Mouse (Mus musculus): ENCODE results near the gene 2810408A11Rik.
A peak's percentile ranks its signal among the peaks of the same experiment; 100 is the strongest.

Gene 2810408A11Rik

DNA sequence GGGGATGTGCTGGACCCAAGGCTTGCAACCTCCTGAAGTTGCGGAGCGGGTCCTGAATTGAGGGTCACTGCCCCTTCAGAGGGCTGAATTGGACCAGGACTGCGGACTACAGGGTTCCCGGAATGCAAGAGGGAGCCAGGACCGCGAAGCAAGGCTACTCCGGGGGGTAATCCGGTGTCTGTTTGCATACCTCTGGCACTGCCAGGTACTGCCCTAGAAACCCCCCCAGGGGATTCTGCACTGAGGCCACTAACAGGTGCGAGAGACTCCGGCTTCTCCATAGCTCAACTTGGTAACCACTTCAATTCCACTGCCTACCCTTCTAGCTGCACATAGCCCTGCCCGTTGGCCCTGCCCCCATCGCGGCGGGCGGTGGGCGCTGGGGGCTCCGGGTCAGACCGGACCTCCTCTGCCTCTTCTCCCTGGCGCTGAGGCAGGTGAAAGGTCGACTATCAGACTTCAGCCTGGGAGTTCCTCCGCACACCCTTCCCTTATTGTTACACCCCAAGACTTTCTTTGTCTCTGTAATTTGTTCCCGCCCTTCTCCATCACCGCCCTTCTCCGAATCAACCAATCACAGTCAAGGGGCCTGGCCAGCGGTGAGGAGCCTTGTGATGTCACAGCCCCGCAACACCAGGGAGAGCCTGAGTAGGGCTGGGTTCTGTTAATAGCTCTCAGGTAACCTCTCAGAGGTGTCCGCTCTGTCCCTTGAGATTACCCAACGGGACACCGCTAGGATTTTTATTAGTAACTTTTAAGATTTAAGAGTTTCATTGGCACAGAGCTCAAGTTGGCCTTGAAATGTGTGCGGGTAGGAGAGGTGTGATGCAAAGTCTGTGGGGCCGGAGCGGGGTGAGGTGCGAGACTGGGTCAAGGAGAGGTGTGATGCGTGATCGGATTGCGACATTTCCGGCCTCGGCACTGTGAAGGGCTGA, at the start of gene 2810408A11Rik, which contains the start of gene Neurl4:
Gene 2810408A11Rik (minus strand): TSS at position 517 of the 935 bp plus-strand sequence.
Gene Neurl4 (plus strand): TSS at position 602 of the 935 bp plus-strand sequence.
- peak; percentile 90 for DNase-seq (ENCODE audit: low read depth, low spot score)

DNA sequence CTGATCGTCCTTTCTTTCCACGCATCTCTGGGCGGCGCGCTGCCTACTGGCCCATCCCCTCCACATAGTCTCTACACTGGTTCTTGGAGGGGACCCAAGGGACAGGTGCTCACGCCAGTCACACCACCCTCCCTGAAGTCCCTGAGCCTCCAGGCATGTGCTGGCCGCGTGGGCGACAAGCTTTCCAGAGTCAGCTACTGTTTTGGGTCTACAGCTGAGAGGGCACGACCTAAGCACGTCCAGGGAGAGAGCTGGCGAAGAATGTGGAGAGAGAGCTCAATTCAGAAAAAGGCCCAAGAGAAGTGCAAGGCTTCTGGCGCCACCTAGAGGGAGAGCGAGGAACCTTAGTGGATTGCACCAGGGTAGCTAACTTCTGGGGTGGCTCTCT, 48.0 kb upstream of the 2810408A11Rik start:
- no peak for DNase-seq (ENCODE audit: low read depth, low spot score)

- no peak for DNase-seq (ENCODE audit: low read depth, low spot score)
Measured at GRCm38 (mm10) chr11:69948066-69948762, 47.4 kb upstream of the 2810408A11Rik start, which contains the start of gene Slc2a4. Slc2a4 (minus strand) TSS chr11:69948188.

DNA sequence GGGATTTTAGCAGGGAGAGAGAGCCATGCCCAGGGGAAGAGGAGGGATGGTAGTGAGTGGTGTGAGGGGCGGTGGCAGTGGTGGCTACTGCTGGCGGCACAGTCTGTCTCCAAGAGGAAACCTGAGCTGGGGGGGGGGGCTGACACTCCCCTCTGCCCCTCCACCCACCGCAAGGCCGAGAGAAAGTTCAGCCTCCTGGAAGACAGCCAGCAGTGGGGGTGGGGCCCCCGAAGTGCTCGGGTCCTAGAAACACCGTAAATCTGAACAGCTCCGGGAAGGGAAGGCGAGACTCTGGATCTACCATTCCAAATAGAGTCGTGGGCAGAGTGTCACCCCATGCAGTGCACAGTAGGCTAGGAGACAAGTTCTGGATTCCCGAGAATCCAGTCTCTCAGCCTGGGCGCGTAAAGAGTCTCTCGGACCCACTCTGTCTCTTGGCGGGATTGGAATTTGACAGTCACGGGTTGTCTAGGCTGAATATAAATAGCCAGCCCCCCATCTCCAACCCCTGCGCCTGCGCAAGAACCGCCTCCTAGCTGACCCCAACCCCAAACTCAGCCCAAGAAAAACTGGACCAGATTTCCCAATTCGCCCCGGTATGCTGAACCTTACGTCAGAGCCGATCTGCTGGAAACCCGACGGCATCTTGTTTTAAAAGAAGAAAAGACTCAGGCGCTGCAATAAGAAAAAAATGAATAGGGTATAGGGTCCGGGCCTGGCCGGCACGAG, 46.7 kb upstream of the 2810408A11Rik start:
- no peak for DNase-seq (ENCODE audit: low read depth, low spot score)

DNA sequence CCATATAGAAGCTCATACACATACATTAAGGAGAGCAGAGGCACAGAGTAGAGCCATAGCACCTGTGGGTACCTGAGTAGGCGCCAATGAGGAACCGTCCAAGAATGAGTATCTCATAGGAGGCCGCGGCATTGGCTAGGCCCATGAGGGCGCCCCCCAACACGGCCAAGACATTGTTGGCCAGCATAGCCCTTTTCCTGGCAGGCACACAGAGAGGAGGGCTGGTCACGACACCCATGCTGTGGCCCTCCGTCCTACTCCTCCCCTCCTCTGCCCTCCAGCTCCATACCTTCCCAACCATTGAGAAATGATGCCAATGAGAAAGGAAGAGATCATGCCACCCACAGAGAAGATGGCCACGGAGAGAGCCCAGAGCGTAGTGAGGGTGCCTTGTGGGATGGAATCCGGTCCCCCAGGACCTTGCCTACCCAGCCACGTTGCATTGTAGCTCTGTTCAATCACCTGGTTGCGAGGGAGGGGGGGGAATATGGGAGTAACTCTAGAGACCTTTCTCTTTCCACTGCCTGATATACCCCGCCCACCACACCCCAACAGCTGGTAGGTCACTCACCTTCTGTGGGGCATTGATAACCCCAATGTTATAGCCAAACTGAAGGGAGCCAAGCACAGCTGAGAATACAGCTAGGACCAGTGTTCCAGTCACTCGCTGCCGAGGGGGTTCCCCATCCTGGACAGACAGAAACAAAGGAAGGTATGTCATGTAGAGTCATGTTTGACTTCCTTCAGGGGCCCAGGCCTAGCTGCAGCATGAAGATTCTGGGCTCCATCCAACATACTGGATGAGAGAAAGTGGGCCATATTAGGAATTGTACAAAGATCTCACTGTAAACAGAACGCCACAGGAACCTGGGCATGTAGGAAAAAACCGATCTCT, 45.5 kb upstream of the 2810408A11Rik start:
- DNase-seq (ENCODE audit: low read depth, low spot score) = no peak

- DNase-seq (ENCODE audit: low read depth, low spot score) = no peak
Measured at GRCm38 (mm10) chr11:69945216-69945615, 44.4 kb upstream of the 2810408A11Rik start.

- no peak for DNase-seq (ENCODE audit: low read depth, low spot score)
Measured at GRCm38 (mm10) chr11:69940962-69941361, 40.2 kb upstream of the 2810408A11Rik start.

DNA sequence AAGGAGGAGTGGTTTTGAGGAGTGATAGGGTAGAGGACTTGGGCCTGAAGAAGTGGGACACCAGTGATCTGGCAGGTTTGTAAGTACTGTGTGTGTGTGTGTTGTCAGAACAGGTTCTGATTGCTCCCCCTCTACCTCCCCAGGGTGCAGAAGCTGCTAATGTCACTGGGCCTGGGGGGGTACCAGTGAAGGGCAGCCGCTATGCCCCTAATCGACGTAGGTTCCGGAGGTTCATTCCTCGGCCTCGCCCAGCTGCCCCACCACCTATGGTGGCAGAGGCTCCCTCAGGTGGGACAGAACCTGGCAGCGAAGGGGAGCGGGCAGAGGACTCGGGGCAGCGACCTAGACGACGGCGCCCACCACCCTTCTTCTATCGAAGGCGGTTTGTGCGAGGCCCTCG, 38.9 kb upstream of the 2810408A11Rik start:
- DNase-seq (ENCODE audit: low read depth, low spot score) = no peak

GRCm38 (mm10) chr11:69939181-69939580, 38.4 kb upstream of the 2810408A11Rik start:
- DNase-seq (ENCODE audit: low read depth, low spot score) = no peak

GRCm38 (mm10) chr11:69938401-69938979, 37.7 kb upstream of the 2810408A11Rik start:
- no peak for DNase-seq (ENCODE audit: low read depth, low spot score)

- DNase-seq (ENCODE audit: low read depth, low spot score) = no peak
Measured at GRCm38 (mm10) chr11:69937834-69938233, 37.0 kb upstream of the 2810408A11Rik start.

DNA sequence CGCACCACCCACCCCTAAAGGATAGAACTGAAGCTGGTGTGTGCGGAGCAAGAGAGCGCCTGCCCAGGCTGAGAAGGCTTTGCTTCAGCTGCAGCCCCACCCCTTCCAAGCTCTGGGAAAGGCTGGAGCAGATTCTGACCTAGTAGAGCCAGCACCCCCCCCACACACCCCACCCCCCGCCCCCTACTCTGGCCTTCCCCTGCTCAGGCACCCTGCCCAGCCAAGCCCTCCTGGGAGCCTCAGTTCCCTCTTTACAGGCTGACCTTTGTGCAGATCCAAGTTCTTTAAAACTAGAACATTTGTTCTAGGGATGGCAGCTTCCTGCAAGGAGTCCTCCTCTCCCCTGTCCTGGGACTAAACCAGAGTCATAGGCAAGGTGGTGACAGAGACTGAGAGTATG, 36.6 kb upstream of the 2810408A11Rik start:
- DNase-seq (ENCODE audit: low read depth, low spot score) = no peak

DNA sequence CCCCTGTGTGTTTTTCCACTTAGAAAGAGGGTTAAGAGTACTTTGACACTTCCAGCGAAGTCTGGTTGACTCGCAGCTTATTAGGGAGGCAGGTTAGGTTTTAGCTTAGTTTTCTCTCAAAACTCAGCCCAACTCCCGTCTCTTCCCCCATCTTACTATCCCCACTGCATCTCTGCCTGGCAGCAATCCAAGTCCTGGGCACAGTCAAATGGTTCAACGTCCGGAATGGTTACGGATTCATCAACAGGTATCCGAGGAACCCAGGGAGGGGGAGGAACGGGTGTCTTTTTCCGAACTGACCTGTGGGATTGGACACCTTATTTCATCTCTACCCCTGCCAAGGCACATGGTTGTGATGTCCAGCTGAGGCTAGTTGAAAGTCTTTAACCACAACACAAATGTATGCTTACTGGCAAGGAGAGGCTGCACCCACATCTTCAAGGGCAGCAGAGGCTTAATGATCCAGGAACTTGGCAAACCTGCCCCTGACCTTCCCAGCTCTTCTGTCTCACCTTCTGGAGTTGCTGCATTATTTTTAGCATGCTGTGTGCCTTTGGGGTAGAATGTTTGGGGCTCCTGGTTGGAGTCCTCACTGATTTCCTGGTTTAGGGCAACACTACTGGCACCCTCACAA, 36.0 kb upstream of the 2810408A11Rik start:
- DNase-seq (ENCODE audit: low read depth, low spot score) = no peak

- no peak for DNase-seq (ENCODE audit: low read depth, low spot score)
Measured at GRCm38 (mm10) chr11:69936156-69936555, 35.4 kb upstream of the 2810408A11Rik start.

- DNase-seq (ENCODE audit: low read depth, low spot score) = peak; percentile 62
Measured at GRCm38 (mm10) chr11:69935137-69935879, 34.5 kb upstream of the 2810408A11Rik start, which contains the start of gene Ybx2. Ybx2 (plus strand) TSS chr11:69935796.

DNA sequence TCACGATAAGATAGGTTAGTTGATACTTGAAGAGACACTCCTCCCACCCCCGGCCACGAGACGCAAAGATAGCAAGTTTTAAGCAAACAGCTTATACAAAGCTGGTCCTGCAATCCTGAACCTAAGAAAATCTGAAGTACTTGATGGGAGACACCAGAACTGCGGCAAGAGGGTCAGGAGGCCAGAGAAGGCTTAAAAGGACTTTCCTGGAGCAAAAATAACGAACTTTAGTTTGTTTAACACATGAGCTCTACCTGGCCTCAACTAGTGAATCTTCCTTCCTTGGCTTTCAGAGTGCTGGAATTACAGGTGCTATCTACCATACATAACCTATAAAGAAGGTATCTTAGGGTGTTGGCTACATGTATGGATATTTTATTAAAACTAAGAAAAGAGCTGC, 33.9 kb upstream of the 2810408A11Rik start:
- no peak for DNase-seq (ENCODE audit: low read depth, low spot score)

DNA sequence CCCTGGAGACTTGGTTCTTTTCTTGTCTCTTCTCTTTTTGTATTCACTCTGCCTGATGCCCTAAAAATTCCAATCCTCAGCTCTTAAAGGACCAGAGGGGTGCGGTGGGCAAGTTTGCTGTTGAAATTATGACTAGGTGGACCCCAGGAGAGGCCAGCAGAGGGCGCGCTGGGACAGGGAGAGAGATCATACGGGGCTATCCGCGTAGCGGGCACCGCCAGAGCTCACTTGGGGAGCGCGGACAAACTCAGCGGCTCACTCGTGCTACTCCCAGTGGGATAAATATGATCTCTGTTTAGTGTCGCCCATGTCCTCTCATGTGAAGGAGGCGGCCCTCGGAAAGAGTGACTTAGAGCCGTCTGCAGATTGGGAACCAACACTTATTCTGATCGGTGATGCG, 33.4 kb upstream of the 2810408A11Rik start:
- DNase-seq (ENCODE audit: low read depth, low spot score) = no peak

DNA sequence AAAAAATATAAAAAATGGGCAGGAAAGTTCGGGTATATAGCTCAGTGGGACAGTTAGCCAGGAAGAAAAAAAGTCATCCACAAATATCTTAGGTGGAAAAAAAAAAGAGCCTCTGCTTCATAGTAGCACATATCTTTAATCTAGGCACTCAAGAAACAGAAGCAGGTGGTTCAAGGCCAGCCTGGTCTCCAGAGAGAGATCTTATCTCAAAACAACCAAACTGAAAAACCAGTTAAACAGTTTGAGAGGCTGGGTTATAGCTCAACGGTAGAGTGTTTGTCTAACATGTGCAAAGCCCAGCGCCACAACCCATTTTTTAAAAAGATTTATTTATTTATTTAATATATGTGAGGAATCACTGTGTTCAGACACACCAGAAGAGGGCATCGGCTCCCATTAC, 32.3 kb upstream of the 2810408A11Rik start:
- DNase-seq (ENCODE audit: low read depth, low spot score) = no peak

DNA sequence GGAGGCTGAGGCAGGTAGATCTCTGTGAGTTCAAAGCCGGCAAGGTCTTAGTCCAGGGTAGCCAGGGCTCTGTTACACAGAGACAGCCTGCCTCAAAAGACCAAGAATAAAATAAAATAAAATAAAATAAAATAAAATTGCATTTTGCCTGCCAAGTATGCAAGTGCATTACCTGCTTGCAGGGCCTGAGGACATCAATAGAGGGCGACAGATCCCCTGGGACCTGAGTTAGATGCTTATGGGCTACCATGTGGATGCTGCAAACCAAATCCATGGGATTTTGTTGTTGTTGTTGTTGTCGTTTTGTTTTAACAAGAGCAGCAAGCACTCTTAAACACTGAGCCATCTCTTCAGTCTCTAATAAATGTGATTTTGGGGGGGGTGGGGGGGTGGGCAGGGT, 31.5 kb upstream of the 2810408A11Rik start:
- no peak for DNase-seq (ENCODE audit: low read depth, low spot score)

All from telencephalon, adult 2 months (tissue).